Mouse (Mus musculus) liver, embryonic 14.5 days (tissue): ENCODE data around the gene Cldn10. TPM values are rescaled to one million over a fixed set of nuclear protein-coding genes. Genes with fewer than 3 reads are reported as not detected.
A peak's percentile ranks its signal among the peaks of the same experiment; 100 is the strongest.

Source experiments
- ATAC-seq: fragments of 200-750 bp; cut with Nextera tagmentation; 2 replicates; pipeline ENCODE4 v1.8.0; 2017; ENCODE audit warnings: moderate number of reproducible peaks, mild to moderate bottlenecking, moderate library complexity; ENCODE audit not compliant: insufficient read depth
- DNase-seq, 3 experiments: peaks; one replicate each; pipeline ENCODE4 v3.0.0-alpha.2; 2012 to 2013; ENCODE audit warnings: low read depth in 3 of 3, low spot score in 3 of 3
- H3K27ac ChIP-seq: fragments of 300-500 bp; sonication (generic); 2 replicates; pipeline ENCODE4 v1.5.1; 2014; ENCODE audit warnings: moderate library complexity, mild to moderate bottlenecking, control low read depth, inconsistent platforms
- H3K27me3 ChIP-seq: fragments of 300-500 bp; sonication (generic); 2 replicates; pipeline ENCODE4 v1.6.1; 2014; ENCODE audit warnings: mild to moderate bottlenecking, low read length, moderate library complexity; ENCODE audit not compliant: control insufficient read depth, insufficient read depth
- H3K36me3 ChIP-seq: fragments of 300-500 bp; sonication (generic); replicated peaks from 2 replicates; pipeline ENCODE4 v1.6.1; 2014; ENCODE audit warnings: low read depth; ENCODE audit not compliant: control insufficient read depth, insufficient read depth
- H3K4me1 ChIP-seq, 2 experiments: fragments of 200-500 bp in 1 of 2; fragments of 300-500 bp in 1 of 2; sonication (generic) in 1 of 2; replicated peaks; 2 replicates each; pipeline ENCODE4 v1.6.1; 2012 to 2014; ENCODE audit warnings: antibody characterized with exemption in 1 of 2, inconsistent platforms in 1 of 2, low read length in 1 of 2; ENCODE audit not compliant: control insufficient read depth in 2 of 2, insufficient read depth in 2 of 2
- H3K4me2 ChIP-seq: fragments of 300-500 bp; sonication (generic); 2 replicates; pipeline ENCODE4 v1.6.1; 2014; ENCODE audit warnings: low read depth, mild to moderate bottlenecking, control low read depth, moderate library complexity
- H3K4me3 ChIP-seq, 2 experiments: fragments of 200-500 bp in 1 of 2; fragments of 300-500 bp in 1 of 2; sonication (generic) in 1 of 2; 2 replicates each; pipeline ENCODE4 v1.5.1; 2012 to 2014; ENCODE audit warnings: low read depth in 2 of 2, low read length in 2 of 2, mild to moderate bottlenecking in 2 of 2, control low read depth in 1 of 2, inconsistent platforms in 1 of 2, moderate library complexity in 1 of 2; ENCODE audit not compliant: insufficient read depth in 1 of 2
- H3K9ac ChIP-seq: fragments of 300-500 bp; sonication (generic); replicated peaks from 2 replicates; pipeline ENCODE4 v1.6.1; 2014; ENCODE audit warnings: mild to moderate bottlenecking, control low read depth, moderate library complexity
- H3K9me3 ChIP-seq: fragments of 300-500 bp; sonication (generic); 2 replicates; pipeline ENCODE4 v1.6.1; 2016; ENCODE audit warnings: low read length, mixed read lengths; ENCODE audit not compliant: control insufficient read depth
- CTCF ChIP-seq: IDR thresholded peaks from 2 replicates; pipeline ENCODE4 v1.5.1; 2016; ENCODE audit warnings: antibody characterized with exemption, low read depth, control low read depth
- EP300 ChIP-seq: IDR thresholded peaks from 2 replicates; pipeline ENCODE4 v1.6.1; 2016; ENCODE audit warnings: antibody characterized with exemption, low read depth
- WGBS: fragments of 180-500 bp; shearing (Covaris S2); extraction: QIAGEN DNeasy Blood & Tissue Kit; methylation state at CpG from one replicate; pipeline ENCODE4 v1.1.7; 2014; ENCODE audit not compliant: insufficient replicate concordance; 5-methylcytosine and 5-hydroxymethylcytosine counted together
- polyA plus RNA-seq, 2 experiments: library from polyadenylated mRNA; depleted of rRNA in 1 of 2; stranded (reverse) in 1 of 2; unstranded in 1 of 2; fragments of >200 nt; fragmentation: Nextera tagmentation in 1 of 2; extraction: Ambion mirVana in 1 of 2; gene quantifications; 2 replicates each; pipeline versions ENCODE4 v1.2.1 to v1.2.3; 2012 to 2014

Cldn10 gene
- polyA plus RNA-seq, 2 experiments, result 0.06 to 0.51 TPM

GRCm38 (mm10) chr14:118836145-118836544 lies 48.4 kb downstream of the Cldn10 start:
- H3K27ac ChIP-seq, result no peak overlapping the region; the same call in 1 of the 2 replicates
- no peak for TF ChIP-seq EP300
- no peak for TF ChIP-seq CTCF
- WGBS, result 79% methylated on average over 11 of the region's 11 CpGs
- H3K4me1 ChIP-seq, result peaks cover 17 to 20% of the 10 kb centered on the region in 2 experiments
- no peaks in the 10 kb centered on the region for H3K27me3 ChIP-seq
- no peaks in the 10 kb centered on the region for H3K9me3 ChIP-seq
- no peak overlapping the region; the same call in 1 of the 2 replicates for H3K4me2 ChIP-seq
- ATAC-seq (no peak), DNase-seq (no peak)
- H3K9ac ChIP-seq, result 0 out of 2 replicates have a peak overlapping the region, but pooled peaks have one; percentile 18
- H3K4me3 ChIP-seq, result no peak overlapping the region
- no peaks in the 10 kb centered on the region for H3K36me3 ChIP-seq

GRCm38 (mm10) chr14:118836754-118837153 lies 49.0 kb downstream of the Cldn10 start:
- no peak overlapping the region for H3K27ac ChIP-seq
- H3K9me3 ChIP-seq, result no peaks in the 10 kb centered on the region
- H3K4me3 ChIP-seq, result no peak overlapping the region
- TF ChIP-seq CTCF (no peak), EP300 (0 out of 2 replicates have a peak, but pooled peaks have one; percentile 30)
- H3K9ac ChIP-seq, result no peak overlapping the region
- no peaks in the 10 kb centered on the region for H3K27me3 ChIP-seq
- H3K4me1 ChIP-seq, result peaks cover 17 to 22% of the 10 kb centered on the region in 2 experiments
- H3K4me2 ChIP-seq, result peak overlapping the region; percentile 32; the same call in 1 of the 2 replicates
- ATAC-seq (peak; percentile 97), DNase-seq (peak; percentile 18 to 78 (median 55))
- no peaks in the 10 kb centered on the region for H3K36me3 ChIP-seq
- 20% methylated on average over 7 of the region's 7 CpGs for WGBS

GRCm38 (mm10) chr14:118838556-118839120 lies 50.9 kb downstream of the Cldn10 start:
- Histone ChIP-seq H3K36me3 (no peaks in the 10 kb centered on the region), H3K27me3 (no peaks in the 10 kb centered on the region), H3K4me2 (no peak overlapping the region), H3K4me1 (peaks cover 17 to 22% of the 10 kb centered on the region in 2 experiments), H3K9ac (no peak overlapping the region), H3K9me3 (no peaks in the 10 kb centered on the region), H3K27ac (no peak overlapping the region), H3K4me3 (no peak overlapping the region)
- no peak for ATAC-seq
- DNase-seq, result no peak
- WGBS, result 51% methylated on average over 8 of the region's 8 CpGs
- no peak for TF ChIP-seq EP300
- no peak for TF ChIP-seq CTCF

- no peak for ATAC-seq
- Histone ChIP-seq H3K4me1 (peaks cover 17 to 21% of the 10 kb centered on the region in 2 experiments), H3K9ac (no peak overlapping the region), H3K27me3 (no peaks in the 10 kb centered on the region), H3K27ac (no peak overlapping the region), H3K4me2 (no peak overlapping the region), H3K36me3 (no peaks in the 10 kb centered on the region), H3K4me3 (no peak overlapping the region), H3K9me3 (no peaks in the 10 kb centered on the region)
- no peak for DNase-seq
- WGBS, result 64% methylated on average over 5 of the region's 5 CpGs
- TF ChIP-seq CTCF, result no peak
These were observed 51.7 kb downstream of the Cldn10 start for GRCm38 (mm10) chr14:118839416-118839815.

GRCm38 (mm10) chr14:118840027-118840426 lies 52.3 kb downstream of the Cldn10 start:
- peaks cover 17 to 19% of the 10 kb centered on the region in 2 experiments for H3K4me1 ChIP-seq
- no peaks in the 10 kb centered on the region for H3K27me3 ChIP-seq
- TF ChIP-seq CTCF, result no peak
- TF ChIP-seq EP300, result no peak
- H3K27ac ChIP-seq, result no peak overlapping the region
- no peak overlapping the region for H3K4me3 ChIP-seq
- H3K9me3 ChIP-seq, result no peaks in the 10 kb centered on the region
- H3K4me2 ChIP-seq, result no peak overlapping the region
- H3K36me3 ChIP-seq, result no peaks in the 10 kb centered on the region
- no peak overlapping the region for H3K9ac ChIP-seq
- 84% methylated on average over 1 of the region's 1 CpGs for WGBS
- no peak for DNase-seq
- ATAC-seq, result no peak
